Mouse (Mus musculus) brown adipose tissue, adult 24 weeks (tissue): ENCODE results near the gene Psma4. TPM values are rescaled to one million over a fixed set of nuclear protein-coding genes. Genes with fewer than 3 reads are reported as not detected.

Source experiments
- H3K27ac ChIP-seq: fragments of 200-500 bp; replicated peaks from 2 replicates; pipeline ENCODE4 v1.5.1; 2012; ENCODE audit warnings: low read depth, mild to moderate bottlenecking, low read length
- H3K4me1 ChIP-seq: fragments of 200-500 bp; 2 replicates; pipeline ENCODE4 v1.6.1; 2012; ENCODE audit warnings: low read length, mixed read lengths; ENCODE audit not compliant: control insufficient read depth, insufficient read depth, insufficient read length
- H3K4me3 ChIP-seq: fragments of 200-500 bp; 2 replicates; pipeline ENCODE4 v1.5.1; 2012; ENCODE audit warnings: low read depth, mild to moderate bottlenecking, low read length, moderate library complexity; ENCODE audit not compliant: insufficient read depth
- polyA plus RNA-seq: library from polyadenylated mRNA; stranded (reverse); fragments of >200 nt; gene quantifications from 2 replicates; pipeline ENCODE4 v1.2.4, GENCODE M21; 2012; ENCODE audit not compliant: missing spikeins, insufficient read depth, insufficient read length

Psma4 gene
- polyA plus RNA-seq, 1 experiment: 266 TPM

DNA sequence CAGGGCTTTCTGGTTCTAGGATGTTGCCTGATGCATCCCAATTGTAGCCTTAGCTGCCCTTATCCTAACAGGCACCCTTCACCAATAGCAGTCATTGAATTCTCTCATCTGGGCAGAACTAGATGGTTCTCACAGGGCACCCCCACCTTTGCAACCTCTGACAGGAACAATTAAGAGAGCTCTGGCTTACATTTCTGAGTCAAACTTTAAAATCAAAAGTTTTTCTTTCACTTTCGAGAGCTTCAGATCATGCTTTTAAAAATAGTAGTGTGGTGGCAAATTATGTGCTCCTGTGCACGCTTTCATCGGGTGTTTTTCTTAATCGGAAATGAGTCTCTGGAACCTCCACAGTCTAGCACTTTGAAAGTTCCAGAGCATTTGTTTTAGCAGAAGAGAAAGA, 10.5 kb downstream of the Psma4 start:
- no peaks in the 10 kb centered on the region for H3K4me1 ChIP-seq
- no peak overlapping the region for H3K27ac ChIP-seq
- H3K4me3 ChIP-seq: no peak overlapping the region

DNA sequence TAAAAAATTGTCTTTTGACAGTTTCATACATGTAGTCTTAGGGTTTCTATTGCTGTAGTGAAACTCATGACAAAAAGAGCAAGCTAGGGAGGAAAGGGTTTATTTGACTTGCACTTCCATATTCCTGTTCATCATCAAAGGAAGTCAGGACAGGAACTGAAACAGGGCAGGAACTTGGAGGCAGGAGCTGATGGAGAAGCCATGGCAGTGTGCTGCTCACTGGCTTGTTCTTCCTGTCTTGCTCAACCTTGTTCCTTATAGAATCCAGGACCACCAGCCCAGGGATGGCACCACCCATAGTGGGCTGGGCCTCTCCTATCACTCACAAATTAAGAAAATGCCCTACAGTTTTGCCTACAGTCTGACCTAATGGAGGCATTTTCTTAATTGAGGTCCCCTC, 13.1 kb downstream of the Psma4 start:
- H3K4me3 ChIP-seq: no peak overlapping the region
- H3K27ac ChIP-seq: no peak overlapping the region
- H3K4me1 ChIP-seq: no peaks in the 10 kb centered on the region

DNA sequence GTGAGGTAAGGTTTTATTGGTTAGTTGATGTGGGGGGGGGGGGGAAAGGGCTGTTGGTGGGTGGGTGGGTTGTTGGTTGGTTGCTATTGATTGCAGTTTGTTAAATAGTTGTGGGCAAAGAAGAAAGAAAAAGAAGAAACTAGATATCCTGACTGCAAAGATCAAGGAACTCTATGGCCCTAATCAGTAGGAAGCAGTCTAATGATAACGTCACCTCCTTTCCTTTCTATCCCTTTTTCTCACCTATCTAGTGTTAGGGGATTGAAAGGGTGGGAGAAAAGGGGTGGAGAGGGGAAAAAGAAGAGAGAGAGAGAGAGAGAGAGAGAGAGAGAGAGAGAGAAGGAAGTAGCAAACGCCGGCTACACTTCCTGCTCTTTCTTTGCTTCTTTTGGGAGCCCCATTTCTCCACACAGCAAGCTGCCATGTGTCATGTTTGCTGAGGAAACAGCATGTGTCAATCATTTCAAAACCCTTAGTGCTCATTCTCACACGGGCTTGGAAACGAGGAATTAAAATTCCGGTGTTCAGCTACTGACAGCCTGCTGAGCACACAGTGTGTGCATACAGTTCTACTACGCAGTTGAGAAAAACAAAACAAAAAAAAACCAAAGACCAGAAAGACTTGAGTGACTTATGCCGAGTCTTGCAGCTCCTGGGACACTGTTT, 19.5 kb downstream of the Psma4 start:
- no peak overlapping the region for H3K4me3 ChIP-seq
- H3K4me1 ChIP-seq: no peaks in the 10 kb centered on the region
- H3K27ac ChIP-seq: no peak overlapping the region

DNA sequence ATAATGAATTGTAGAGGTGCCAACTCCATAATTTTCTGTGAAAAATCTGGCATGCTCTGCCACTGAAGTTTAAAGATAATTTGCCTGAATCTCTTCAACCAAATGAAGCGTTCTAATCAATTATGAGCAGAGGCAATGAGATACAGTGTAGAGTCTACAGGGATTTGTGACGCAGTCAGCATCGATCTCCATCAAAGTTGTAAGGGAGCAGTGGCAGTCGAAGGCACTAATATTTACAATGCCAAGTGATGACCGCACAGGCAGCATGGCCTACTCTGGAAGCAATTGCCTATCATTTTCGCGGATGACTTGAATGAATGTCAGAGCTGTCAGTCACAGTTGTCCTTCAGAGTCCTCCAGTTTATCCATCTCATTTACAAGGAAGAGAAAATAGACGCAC, 30.1 kb downstream of the Psma4 start, which contains the start of gene Chrna5:
Chrna5 (plus strand) TSS at position 207 of the 400 bp plus-strand sequence.
- no peak within 1 kb of the TSS for H3K27ac ChIP-seq
- H3K4me1 ChIP-seq: no peaks in the 10 kb centered on the region

DNA sequence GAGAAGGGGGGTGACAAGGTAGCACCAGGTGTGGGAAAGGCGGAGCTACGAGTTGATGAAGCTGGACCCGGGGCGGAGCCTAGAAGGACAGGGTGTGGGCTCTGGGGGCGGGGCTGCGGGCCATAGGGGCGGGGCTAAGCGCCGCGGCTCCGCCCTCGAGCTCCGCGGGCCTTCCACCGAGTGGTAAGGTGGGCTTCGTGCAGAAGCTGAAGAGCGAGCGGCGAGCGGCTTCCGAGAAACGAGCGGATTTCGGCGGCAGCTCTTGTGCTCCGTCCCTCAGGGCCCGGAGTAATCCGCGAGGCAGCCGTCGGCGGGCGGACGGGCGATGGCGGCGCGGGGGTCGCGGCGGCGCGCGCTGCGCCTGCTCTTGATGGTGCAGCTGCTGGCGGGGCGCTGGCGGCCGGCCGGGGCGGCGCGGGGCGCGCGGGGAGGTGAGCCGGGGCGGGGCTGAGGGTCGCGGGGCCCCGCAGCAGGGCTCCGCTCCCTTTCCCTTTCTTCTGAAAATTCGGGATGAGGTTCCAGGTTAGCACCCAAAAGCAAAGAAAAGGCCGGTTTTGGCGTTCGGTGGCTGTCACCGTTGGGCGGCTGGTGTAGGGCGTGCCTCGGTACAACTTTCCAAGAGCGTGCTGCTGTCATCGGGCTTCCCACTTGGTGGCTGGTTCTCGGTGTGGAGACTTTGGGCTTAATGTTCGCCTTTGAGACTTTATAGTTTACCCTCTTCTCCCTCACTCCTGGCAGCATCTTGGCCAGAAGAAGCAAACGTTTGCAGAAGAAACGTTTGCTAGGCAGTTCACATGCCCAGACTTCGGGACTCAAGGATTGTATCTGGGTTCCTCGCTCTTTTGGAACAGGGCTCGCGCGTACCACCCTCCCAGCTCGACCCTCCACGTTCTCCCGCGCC, 31.0 kb downstream of the Psma4 start:
- Histone ChIP-seq H3K4me3 (peak overlapping the region; percentile 57), H3K27ac (no peak overlapping the region), H3K4me1 (no peaks in the 10 kb centered on the region)

More for the DNA sequence above, 30.1 kb downstream of the Psma4 start, which contains the start of gene Chrna5:
- peak within 1 kb of the TSS; percentile 57 for H3K4me3 ChIP-seq

DNA sequence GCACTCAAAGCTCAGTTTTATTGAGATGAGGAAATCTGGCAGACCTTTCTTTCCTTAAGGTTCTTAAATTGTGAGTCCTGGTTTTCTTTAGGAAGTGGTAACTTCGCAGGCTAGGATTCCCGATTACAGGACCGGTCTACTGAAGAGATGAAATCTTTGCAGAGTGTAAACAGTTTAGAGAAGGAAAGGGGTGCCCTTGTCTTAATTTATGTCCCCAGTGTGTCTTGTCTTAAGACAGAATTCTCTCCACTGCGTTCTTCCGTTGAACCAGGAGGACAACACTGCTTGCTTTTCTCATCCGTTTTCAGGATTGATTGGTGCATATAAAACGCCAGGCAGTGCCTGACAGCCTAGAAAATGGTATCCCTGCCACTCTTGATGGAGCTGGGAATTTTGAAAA, 31.8 kb downstream of the Psma4 start:
- Histone ChIP-seq H3K4me3 (no peak overlapping the region), H3K4me1 (no peaks in the 10 kb centered on the region), H3K27ac (no peak overlapping the region)

DNA sequence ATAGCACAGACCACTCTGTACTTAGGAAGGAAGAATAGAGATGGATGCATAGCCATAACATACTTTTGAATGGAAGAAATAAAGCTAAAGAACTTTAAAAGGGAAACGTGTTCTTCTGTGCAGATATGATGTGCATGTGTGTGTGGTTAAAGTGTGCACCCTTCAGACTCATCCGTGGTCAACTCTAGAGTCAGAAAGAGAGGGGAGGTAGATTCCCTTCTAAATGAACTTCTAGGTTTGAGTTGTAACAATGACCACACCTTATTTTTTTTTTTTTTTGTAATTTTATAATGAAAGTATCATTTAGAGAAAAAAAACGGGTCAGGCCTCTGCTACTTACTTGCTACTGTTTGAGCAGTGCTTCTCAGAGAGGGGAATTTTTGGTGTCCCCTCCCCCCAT, 39.8 kb downstream of the Psma4 start:
- Histone ChIP-seq H3K4me1 (no peaks in the 10 kb centered on the region), H3K27ac (no peak overlapping the region), H3K4me3 (no peak overlapping the region)

DNA sequence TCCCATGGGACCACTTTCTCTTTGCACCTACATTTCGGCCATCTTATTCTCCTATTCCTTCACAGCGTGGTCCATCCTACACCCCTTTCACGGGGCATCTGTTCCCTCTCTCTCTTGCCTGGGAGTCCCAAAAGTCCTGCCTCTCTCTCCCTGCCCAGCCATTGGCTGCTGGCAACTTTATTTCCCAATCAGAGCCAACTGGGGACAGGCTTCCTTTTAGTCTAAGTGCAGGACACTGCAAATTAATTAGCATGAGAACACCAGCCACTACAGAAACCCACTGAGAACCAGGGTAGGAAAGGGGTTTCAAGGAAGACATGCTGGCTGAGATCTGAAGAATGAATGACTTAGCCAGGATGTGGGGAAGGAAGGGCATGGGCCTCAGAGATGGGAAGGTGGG, 43.8 kb downstream of the Psma4 start:
- Histone ChIP-seq H3K4me3 (no peak overlapping the region), H3K27ac (no peak overlapping the region)

DNA sequence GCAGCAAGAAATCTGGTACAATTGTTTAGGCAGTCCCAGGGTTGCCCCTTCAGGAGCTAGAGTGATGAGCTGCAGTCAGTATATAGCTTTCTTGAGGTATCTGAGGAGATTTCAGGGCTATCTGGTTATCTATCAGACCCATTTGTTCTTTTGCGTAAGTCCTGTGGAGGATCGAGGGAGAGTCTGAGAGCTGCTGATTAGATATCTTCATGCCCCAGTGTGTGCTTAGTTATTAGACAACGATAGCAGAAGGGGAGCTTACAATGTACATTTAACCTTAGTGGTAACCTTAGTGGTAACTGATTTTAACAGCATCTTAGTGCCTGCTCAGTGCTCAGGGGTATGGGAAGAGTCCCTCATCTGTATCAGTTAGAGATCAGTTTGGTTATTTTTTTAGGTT, 45.1 kb downstream of the Psma4 start:
- Histone ChIP-seq H3K4me3 (no peak overlapping the region), H3K27ac (no peak overlapping the region), H3K4me1 (no peaks in the 10 kb centered on the region)

More for the DNA sequence above, 43.8 kb downstream of the Psma4 start:
- H3K4me1 ChIP-seq: no peaks in the 10 kb centered on the region

DNA sequence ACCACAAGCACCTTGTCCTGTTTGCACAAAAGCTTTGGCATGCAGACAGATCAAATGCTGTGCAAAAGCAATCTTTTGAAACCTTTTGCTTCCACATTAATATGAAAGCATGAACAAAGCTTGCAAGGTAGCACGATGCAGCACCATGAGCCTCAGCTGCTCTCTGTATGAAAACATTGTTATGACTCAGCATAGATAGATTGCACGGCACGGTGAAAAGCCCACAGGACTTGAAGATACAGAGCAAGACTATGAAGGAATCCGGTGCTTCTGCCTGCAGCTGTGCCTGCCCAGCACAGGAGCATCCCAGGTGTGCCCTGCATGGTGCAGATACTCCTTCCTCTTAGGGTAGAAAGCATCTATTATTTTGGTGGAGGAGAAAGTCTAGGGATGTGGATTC, 53.0 kb downstream of the Psma4 start:
- Histone ChIP-seq H3K27ac (no peak overlapping the region), H3K4me1 (no peaks in the 10 kb centered on the region), H3K4me3 (no peak overlapping the region)

Other genes with a start within 250 kb of the Psma4 start
- 56.9 and 70.4 TPM in 2 replicates for gene Wdr61, start 216.3 kb upstream of the Psma4 start, polyA plus RNA-seq
- not detected in 2 replicates for gene Crabp1, start 186.0 kb upstream of the Psma4 start, polyA plus RNA-seq
- gene Ireb2, start 87.0 kb upstream of the Psma4 start, polyA plus RNA-seq: 15.7 and 18.2 TPM in 2 replicates
- gene Hykk, start 33.5 kb upstream of the Psma4 start, polyA plus RNA-seq: 2.0 and 2.1 TPM in 2 replicates
- 2.0 TPM in 1 of 2 replicates, not detected in the other for gene AY074887, start 208 bp downstream of the Psma4 start, polyA plus RNA-seq
- gene Chrna5, start 30.1 kb downstream of the Psma4 start, polyA plus RNA-seq: not detected in 2 replicates
- gene Chrna3, start 75.8 kb downstream of the Psma4 start, polyA plus RNA-seq: not detected in 2 replicates
- not detected in 2 replicates for gene Chrnb4, start 98.0 kb downstream of the Psma4 start, polyA plus RNA-seq
- 43.9 and 50.8 TPM in 2 replicates for gene Ube2q2, start 198.1 kb downstream of the Psma4 start, polyA plus RNA-seq